Mouse (Mus musculus) bone marrow, adult 2 months (tissue): ENCODE measurements around the gene Slc35e1.

Experiments used
- CTCF ChIP-seq: fragments of 200-500 bp; IDR thresholded peaks from 2 replicates; pipeline ENCODE4 v1.5.1; 2011; ENCODE audit warnings: low read length, control low read depth; ENCODE audit not compliant: control insufficient read depth, insufficient read depth
- POLR2A ChIP-seq: fragments of 200-500 bp; IDR thresholded peaks from 2 replicates; pipeline ENCODE4 v1.6.1; 2011; ENCODE audit warnings: low read depth, mild to moderate bottlenecking, control low read depth, low read length, borderline replicate concordance; ENCODE audit not compliant: control insufficient read depth

DNA sequence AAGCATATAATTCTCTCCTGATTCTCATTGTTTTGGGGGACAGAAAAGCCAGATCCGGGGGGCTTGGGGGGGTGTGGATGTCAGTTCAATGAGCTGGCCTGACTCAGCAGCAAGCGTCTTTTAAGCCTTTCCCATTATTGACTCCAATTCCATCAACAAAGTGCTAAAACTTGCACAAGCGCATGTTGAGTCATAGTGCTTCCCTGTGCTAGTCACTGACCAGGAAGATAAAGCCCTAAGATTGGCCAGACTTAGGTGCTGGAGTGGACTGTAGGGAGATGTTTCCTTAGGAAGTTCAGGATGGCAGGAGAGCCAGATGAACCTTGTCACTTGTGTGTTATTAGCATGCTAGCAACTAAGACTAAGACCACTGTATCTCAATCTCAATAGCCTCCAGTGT, 42.5 kb upstream of the Slc35e1 start:
- TF ChIP-seq CTCF (no peak), POLR2A (no peak)
